Mouse (Mus musculus) liver, embryonic 16.5 days (tissue): ENCODE measurements around the gene Wdr70. TPM values are rescaled to one million over a fixed set of nuclear protein-coding genes. Genes with fewer than 3 reads are reported as not detected.

Source experiments
- ATAC-seq: fragments of 200-750 bp; cut with Nextera tagmentation; 2 replicates; pipeline ENCODE4 v1.8.0; 2017; ENCODE audit warnings: low read depth, mild to moderate bottlenecking, moderate number of reproducible peaks, moderate library complexity
- H3K27ac ChIP-seq: fragments of 300-500 bp; sonication (generic); 2 replicates; pipeline ENCODE4 v1.5.1; 2014; ENCODE audit warnings: mild to moderate bottlenecking, low read length
- H3K27me3 ChIP-seq: fragments of 300-500 bp; sonication (generic); 2 replicates; pipeline ENCODE4 v1.6.1; 2014; ENCODE audit warnings: low read depth, low read length, mixed read lengths; ENCODE audit not compliant: control insufficient read depth, insufficient read depth
- H3K36me3 ChIP-seq: fragments of 300-500 bp; sonication (generic); 2 replicates; pipeline ENCODE4 v1.6.1; 2014; ENCODE audit warnings: mild to moderate bottlenecking; ENCODE audit not compliant: control insufficient read depth, insufficient read depth
- H3K4me1 ChIP-seq: fragments of 300-500 bp; sonication (generic); 2 replicates; pipeline ENCODE4 v1.6.1; 2014; ENCODE audit warnings: low read depth, low read length, mixed read lengths; ENCODE audit not compliant: control insufficient read depth
- H3K4me2 ChIP-seq: fragments of 300-500 bp; sonication (generic); 2 replicates; pipeline ENCODE4 v1.6.1; 2014; ENCODE audit warnings: low read depth, low read length, mixed read lengths
- H3K4me3 ChIP-seq: fragments of 300-500 bp; sonication (generic); 2 replicates; pipeline ENCODE4 v1.5.1; 2014; ENCODE audit warnings: low read depth, mild to moderate bottlenecking, low read length
- H3K9ac ChIP-seq: fragments of 300-500 bp; sonication (generic); 2 replicates; pipeline ENCODE4 v1.6.1; 2014; ENCODE audit warnings: low read depth, low read length
- H3K9me3 ChIP-seq: fragments of 300-500 bp; sonication (generic); replicated peaks from 2 replicates; pipeline ENCODE4 v1.6.1; 2016; ENCODE audit warnings: low read length; ENCODE audit not compliant: control insufficient read depth
- WGBS: fragments of 180-500 bp; shearing (Covaris S2); extraction: QIAGEN DNeasy Blood & Tissue Kit; methylation state at CpG from one replicate; pipeline ENCODE4 v1.1.7; 2014; ENCODE audit not compliant: insufficient replicate concordance; 5-methylcytosine and 5-hydroxymethylcytosine counted together
- polyA plus RNA-seq: library from polyadenylated mRNA; unstranded; fragments of >200 nt; fragmentation: Nextera tagmentation; extraction: Ambion mirVana; gene quantifications from 2 replicates; pipeline ENCODE4 v1.2.1, GENCODE M21; 2015

Gene Wdr70
- polyA plus RNA-seq, result 18.1 and 19.9 TPM in 2 replicates

DNA sequence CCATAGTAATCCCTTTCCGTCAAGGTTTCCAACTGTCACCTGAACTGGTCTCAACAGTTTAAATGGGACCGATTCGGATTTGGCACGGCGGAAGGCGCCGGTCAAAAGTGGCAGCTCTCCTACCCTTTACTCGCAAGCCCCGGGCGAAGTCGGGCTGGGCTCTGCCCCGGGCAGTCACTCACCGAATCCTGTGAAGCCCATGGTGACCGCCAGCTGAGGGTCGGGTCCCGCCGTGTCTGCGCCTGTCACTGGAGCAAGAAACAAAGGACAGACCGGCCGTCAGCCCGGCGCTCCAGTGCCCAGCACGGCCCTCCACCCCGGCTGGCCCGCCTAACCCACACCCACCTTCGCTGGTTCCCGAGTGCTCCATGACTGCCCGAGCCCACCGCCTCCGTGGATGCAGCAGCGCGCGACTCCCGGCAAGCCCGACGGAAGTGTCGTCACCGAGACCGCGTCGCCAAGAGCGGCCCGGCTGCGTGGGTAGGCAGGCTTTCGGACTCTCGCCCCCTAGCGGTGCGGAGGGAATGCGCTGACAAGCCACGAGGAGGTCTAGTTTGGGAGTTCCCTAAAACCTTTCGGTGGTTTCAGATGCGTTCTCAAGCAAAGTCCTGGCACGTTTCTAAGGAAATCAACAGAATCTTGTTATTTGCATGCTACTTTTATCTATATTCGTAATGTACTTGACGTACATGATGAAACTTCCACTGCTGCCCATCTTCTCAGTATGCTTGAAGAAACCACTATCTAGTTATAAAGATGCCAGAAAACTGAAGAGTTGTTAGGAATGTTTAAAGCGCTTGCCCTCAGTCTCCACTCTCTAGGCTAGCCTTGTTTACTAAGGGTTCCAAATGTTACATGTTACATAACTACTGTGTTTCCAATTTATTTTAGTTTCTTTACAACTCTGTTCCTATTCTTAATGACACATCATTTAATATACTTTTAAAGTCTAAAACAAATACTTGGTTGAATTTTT lies at the start of gene Wdr70:
Wdr70 (minus strand) TSS at position 436 of the 976 bp plus-strand sequence.
- 2% methylated on average over 56 of the region's 56 CpGs for WGBS
- H3K4me1 ChIP-seq, result peaks cover 4% of the 10 kb centered on the region; the same call in 1 of the 2 replicates
- H3K36me3 ChIP-seq, result no peaks in the 10 kb centered on the region; the same call in 1 of the 2 replicates
- peak; percentile 93 for ATAC-seq
- H3K4me3 ChIP-seq, result peak within 1 kb of the TSS; percentile 78
- H3K4me2 ChIP-seq, result peak within 1 kb of the TSS; percentile 68
- no peaks in the 10 kb centered on the region for H3K27me3 ChIP-seq
- H3K27ac ChIP-seq, result peak within 1 kb of the TSS; percentile 18; the same call in 1 of the 2 replicates
- H3K9ac ChIP-seq, result peak within 1 kb of the TSS; percentile 82
- H3K9me3 ChIP-seq, result no peaks in the 10 kb centered on the region; the same call in 1 of the 2 replicates

DNA sequence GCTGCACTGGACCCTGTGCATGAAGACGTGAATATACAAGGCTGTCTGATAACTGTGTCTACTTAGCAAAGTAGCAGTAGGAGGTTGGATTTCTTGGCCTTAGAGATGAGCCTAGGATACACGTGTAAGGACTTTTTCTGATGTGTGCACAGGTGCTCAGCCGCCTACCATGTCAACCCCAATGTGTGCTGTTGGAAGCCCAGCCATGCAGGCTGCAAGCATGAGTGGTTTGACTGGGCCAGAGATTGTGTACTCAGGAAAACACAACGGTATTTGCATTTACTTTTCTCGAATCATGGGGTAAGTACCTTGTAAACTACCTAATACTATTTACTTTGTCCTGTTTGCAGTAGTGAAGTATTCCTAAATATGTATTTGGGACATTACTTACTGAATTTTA lies 36.6 kb upstream of the Wdr70 start:
- Histone ChIP-seq H3K9me3 (no peaks in the 10 kb centered on the region), H3K9ac (no peak overlapping the region), H3K4me2 (no peak overlapping the region), H3K27ac (no peak overlapping the region), H3K4me3 (no peak overlapping the region), H3K27me3 (no peaks in the 10 kb centered on the region), H3K36me3 (peaks cover 57% of the 10 kb centered on the region), H3K4me1 (no peaks in the 10 kb centered on the region)
- 77% methylated on average over 5 of the region's 5 CpGs for WGBS
- no peak for ATAC-seq

DNA sequence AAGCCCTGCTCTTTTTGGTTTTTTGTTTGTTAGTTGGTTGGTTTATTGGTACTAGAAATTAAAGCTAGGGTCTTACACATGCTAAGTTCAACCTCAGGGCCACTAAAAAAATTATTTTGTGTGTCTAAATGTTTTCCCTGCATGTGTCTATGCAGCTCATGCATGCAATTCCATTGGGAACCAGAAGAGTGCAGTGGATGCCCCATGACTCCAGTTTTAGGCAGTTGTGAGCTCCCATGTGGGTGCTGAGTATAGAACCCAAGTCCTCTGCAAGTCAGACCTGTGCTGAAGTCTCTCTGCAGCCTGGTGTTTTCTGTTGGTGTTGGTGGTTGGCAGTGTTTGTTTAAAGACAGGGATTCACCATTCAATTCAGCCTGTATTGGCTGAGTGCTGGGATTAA lies 32.8 kb upstream of the Wdr70 start:
- no peak overlapping the region for H3K27ac ChIP-seq
- peaks cover 59% of the 10 kb centered on the region for H3K36me3 ChIP-seq

DNA sequence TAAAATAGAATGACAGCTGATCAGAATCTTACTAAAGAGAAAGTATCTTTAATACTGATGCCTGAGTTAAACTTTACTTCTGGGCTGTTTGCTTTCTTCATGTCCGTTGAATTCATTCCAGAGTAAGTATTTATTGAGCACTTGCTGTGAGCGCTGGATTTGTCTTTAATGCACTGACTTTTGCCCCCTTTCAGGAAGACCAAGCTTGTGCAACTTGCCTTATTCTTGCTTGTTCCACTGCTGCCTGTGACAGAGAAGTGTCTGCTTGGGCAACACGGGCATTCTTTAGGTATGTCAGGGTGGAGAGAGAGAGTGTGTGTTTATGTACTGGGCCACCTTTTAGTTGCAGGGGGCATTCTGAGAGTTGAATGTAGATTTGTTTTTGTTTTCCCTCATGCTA lies 32.3 kb upstream of the Wdr70 start:
- no peaks in the 10 kb centered on the region for H3K4me1 ChIP-seq
- peaks cover 58% of the 10 kb centered on the region for H3K36me3 ChIP-seq
- 73% methylated on average over 3 of the region's 3 CpGs for WGBS
- H3K27ac ChIP-seq, result no peak overlapping the region
- 0 out of 2 replicates have a peak, but pooled peaks have one; percentile 24 for ATAC-seq
- no peak overlapping the region for H3K9ac ChIP-seq
- no peak overlapping the region for H3K4me2 ChIP-seq
- no peak overlapping the region for H3K4me3 ChIP-seq
- H3K27me3 ChIP-seq, result no peaks in the 10 kb centered on the region
- H3K9me3 ChIP-seq, result no peaks in the 10 kb centered on the region

More for the DNA sequence above, 32.8 kb upstream of the Wdr70 start:
- no peak overlapping the region for H3K4me3 ChIP-seq
- H3K27me3 ChIP-seq, result no peaks in the 10 kb centered on the region
- H3K9me3 ChIP-seq, result no peaks in the 10 kb centered on the region
- no peaks in the 10 kb centered on the region for H3K4me1 ChIP-seq
- H3K9ac ChIP-seq, result no peak overlapping the region
- no peak overlapping the region for H3K4me2 ChIP-seq
- no peak for ATAC-seq

DNA sequence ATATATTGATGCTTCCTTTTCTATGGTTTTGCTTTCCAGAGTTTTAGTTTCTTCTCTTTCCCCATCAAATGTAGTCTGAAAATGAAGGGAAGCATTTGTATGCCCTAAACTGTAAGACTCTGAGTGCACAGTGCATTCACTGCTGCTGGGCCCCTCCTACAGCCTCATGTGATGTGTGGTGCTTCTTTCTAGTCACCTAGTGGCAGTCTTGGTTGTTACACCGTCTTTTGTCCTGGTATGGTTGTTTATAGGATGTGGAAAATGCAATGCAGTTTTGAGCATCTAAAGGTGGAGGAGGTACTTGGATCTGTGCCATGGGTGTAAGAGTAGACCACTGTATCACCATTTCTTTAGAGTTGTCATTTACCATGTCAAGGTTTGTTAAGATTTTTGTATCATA lies 30.3 kb upstream of the Wdr70 start:
- H3K4me1 ChIP-seq, result no peaks in the 10 kb centered on the region
- H3K27me3 ChIP-seq, result no peaks in the 10 kb centered on the region
- 53% methylated on average over 1 of the region's 1 CpGs for WGBS
- H3K36me3 ChIP-seq, result peaks cover 48% of the 10 kb centered on the region
- no peaks in the 10 kb centered on the region for H3K9me3 ChIP-seq
- H3K4me2 ChIP-seq, result no peak overlapping the region
- no peak for ATAC-seq
- no peak overlapping the region for H3K4me3 ChIP-seq
- H3K9ac ChIP-seq, result no peak overlapping the region
- no peak overlapping the region for H3K27ac ChIP-seq

DNA sequence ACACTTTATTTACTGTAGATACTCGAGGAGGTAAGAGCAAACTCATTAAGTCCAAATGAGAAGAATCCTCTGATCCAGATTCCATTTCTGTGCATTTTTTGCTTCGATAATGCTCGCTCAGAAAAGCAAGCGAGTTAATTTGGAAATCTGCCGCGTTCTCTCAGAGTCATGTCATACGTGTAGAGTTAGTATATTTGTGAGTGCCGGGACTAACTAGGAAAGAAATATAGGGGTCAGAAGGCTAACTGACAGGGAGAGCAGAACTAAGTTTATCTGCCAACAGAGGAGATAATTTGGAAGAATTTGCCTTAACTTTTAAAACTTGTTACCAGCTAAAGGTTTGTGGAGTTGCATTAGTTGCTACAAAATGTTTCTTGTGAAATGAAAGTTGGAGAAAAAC lies 10.8 kb upstream of the Wdr70 start:
- ATAC-seq, result no peak
- peak overlapping the region; percentile 78 for H3K9ac ChIP-seq
- peaks cover 11% of the 10 kb centered on the region for H3K36me3 ChIP-seq
- no peaks in the 10 kb centered on the region for H3K9me3 ChIP-seq
- H3K4me1 ChIP-seq, result peaks cover 18% of the 10 kb centered on the region
- H3K4me2 ChIP-seq, result peak overlapping the region; percentile 79
- no peaks in the 10 kb centered on the region for H3K27me3 ChIP-seq
- peak overlapping the region; percentile 76 for H3K27ac ChIP-seq
- 0% methylated on average over 8 of the region's 8 CpGs for WGBS
- peak overlapping the region; percentile 78 for H3K4me3 ChIP-seq

DNA sequence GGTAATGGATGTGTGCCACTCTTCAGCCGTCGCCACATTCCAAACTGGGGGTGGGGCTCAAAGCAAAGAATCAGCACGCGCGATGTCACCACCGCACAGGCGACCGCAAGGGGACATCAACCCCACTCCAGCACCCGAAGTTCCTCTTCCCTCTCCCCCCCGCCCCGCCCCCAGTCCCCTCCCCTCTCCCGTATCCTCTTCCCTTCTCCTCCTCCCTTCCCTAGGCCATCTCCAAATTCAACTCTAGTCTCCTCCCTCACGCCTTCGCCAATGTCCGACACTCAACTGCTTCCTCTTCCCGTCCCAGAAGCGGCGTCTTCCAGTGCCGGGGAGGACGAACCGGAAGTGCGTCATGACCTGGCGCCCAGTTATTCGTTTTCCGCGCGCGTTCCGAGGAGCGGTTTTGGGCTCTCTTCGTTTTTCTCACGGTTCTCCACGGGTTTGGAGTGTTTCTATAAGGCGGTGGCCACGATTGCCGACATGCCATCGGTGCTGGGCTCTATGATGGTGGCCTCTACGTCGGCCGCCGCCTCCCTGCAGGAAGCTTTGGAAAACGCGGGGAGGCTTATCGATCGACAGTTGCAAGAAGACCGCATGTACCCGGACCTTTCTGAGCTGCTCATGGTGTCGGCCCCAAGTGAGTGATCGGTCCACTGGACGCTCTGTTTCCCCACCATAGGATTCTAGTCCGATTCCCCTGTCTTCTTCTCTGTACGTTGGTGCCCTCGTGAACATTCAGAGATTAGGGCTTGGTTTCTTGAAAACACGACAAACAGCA lies 10.1 kb upstream of the Wdr70 start, which contains the start of gene Nup155:
Nup155 (plus strand) TSS at position 308 of the 778 bp plus-strand sequence.
- peak; percentile 93 for ATAC-seq
- WGBS, result under 1% methylated on average over 52 of the region's 54 CpGs
- H3K9me3 ChIP-seq, result no peaks in the 10 kb centered on the region
- no peaks in the 10 kb centered on the region for H3K27me3 ChIP-seq
- peak within 1 kb of the TSS; percentile 78 for H3K4me3 ChIP-seq
- H3K27ac ChIP-seq, result peak within 1 kb of the TSS; percentile 76
- H3K4me2 ChIP-seq, result peak within 1 kb of the TSS; percentile 79
- peaks cover 18% of the 10 kb centered on the region for H3K4me1 ChIP-seq
- H3K36me3 ChIP-seq, result peaks cover 11% of the 10 kb centered on the region
- peak within 1 kb of the TSS; percentile 78 for H3K9ac ChIP-seq

DNA sequence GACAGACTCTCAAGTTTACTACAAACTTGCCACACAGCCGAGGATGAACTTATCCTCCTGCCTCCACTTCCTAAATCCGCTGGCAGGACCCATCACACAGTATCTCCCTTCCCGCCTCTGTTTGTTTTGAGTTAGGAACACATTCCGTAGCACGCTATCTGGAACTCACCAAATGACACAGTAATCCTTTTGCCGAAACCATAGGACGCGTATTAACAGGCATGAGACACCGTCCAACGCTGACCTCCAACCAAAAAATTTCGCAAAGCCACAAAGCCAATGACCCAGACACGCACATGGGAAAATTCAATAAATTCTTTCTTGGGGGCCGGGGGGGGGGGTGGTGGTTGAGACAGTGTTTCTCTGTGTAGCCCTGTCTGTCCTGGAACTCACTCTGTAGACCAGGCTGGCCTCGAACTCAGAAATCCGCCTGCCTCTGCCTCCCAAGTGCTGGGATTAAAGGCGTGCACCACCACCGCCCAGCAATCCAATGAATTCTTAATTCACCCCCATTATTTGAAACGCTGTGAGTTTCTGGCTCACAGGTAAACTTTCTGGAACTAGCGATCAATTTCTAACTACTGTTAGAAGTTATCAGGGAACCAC lies 9.5 kb upstream of the Wdr70 start:
- H3K4me1 ChIP-seq, result peaks cover 18% of the 10 kb centered on the region
- H3K9me3 ChIP-seq, result no peaks in the 10 kb centered on the region
- H3K9ac ChIP-seq, result peak overlapping the region; percentile 78
- H3K36me3 ChIP-seq, result peaks cover 5% of the 10 kb centered on the region
- H3K4me3 ChIP-seq, result peak overlapping the region; percentile 78
- WGBS, result 46% methylated on average over 19 of the region's 19 CpGs
- no peak for ATAC-seq
- peak overlapping the region; percentile 79 for H3K4me2 ChIP-seq
- no peaks in the 10 kb centered on the region for H3K27me3 ChIP-seq
- peak overlapping the region; percentile 76 for H3K27ac ChIP-seq
